Mouse (Mus musculus) 416B (cell line): ENCODE results near the gene Olfr1457.
A peak's percentile ranks its signal among the peaks of the same experiment; 100 is the strongest.

Experiments used
- DNase-seq: peaks from one replicate; pipeline ENCODE4 v3.0.0; 2011; ENCODE audit warnings: low read depth

The Olfr1457 gene

GRCm38 (mm10) chr19:13097791-13098190 is at the start of gene Olfr1457:
Gene Olfr1457 (minus strand): TSS chr19:13097891.
- DNase-seq: peak; percentile 4

- no peak for DNase-seq
These were observed 9.0 kb upstream of the Olfr1457 start, which contains the start of gene Olfr1458 for GRCm38 (mm10) chr19:13106675-13107074. Gene Olfr1458 (minus strand): TSS chr19:13106775.

GRCm38 (mm10) chr19:13093908-13094307 is 3.8 kb downstream of the Olfr1457 start:
- peak; percentile 10 for DNase-seq

GRCm38 (mm10) chr19:13060310-13060709 is 37.4 kb downstream of the Olfr1457 start, which contains the start of gene Olfr1454:
Gene Olfr1454 (plus strand): TSS chr19:13060610.
- DNase-seq: no peak
